In the genomic region with DNA sequence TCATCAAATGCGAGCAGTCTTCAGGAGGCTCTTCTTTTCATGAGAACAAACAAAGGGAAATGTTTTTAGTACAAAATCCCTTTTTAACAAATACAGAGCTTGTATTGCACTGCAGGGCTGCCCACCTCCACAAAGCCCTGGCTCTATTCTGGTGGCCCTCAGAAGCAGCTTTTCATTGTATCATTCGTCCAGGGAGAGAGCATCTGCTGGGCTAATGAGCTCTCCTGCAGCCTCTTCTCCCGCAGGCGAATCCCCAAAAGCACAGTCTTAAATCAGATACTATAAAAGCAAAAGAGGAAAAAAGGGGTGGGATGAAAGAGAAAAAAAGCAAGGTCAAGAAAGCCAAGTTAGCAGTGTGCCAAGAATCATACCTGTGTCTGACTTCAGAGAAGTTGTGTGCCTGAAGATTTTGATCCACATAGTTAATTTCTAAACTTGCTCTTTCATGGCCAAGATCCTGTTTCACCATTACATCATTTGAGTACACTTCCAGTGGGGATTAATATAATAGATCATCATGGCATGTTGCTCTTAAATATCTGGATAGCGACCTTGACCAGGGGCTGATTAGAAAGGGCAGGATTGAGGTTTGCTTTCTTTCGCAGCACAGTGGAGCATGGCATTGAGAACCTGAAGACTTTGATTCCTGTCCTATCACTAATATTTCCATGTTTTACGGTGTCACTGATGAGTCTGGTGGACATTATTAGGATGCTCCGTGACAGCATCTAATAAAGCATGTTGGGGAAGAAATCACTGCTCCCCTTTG, we compare ENCODE assay signal across 18 mouse cellular contexts.
A peak's percentile ranks its signal among the peaks of the same experiment; 100 is the strongest.
DNase-seq lines count a peak whose midpoint lies in the region; ATAC-seq lines count a peak whose summit lies in the region.
"Had no signal": no experiment of that assay in that cellular context is flagged by ENCODE, and none has a peak within 500 bp of the region (broad histone marks: within the 10 kb centered on the region; RNA-seq: fewer than 3 reads in every experiment).

No protein-coding gene starts in this region.

- H3K27me3 ChIP-seq in forebrain, embryonic 10.5 days (ENCODE audit: poor library complexity, severe bottlenecking), result peaks cover 27% of the 10 kb centered on the region
- peaks cover 5% of the 10 kb centered on the region; the same call in 1 of the 2 replicates for H3K27me3 ChIP-seq in forebrain, embryonic 12.5 days
- H3K27me3 ChIP-seq in forebrain, embryonic 11.5 days (ENCODE audit: control insufficient read depth, insufficient read depth, low read length), result no peaks in the 10 kb centered on the region
- no peaks in the 10 kb centered on the region for H3K27me3 ChIP-seq in midbrain, embryonic 12.5 days
- no peaks in the 10 kb centered on the region for H3K27me3 ChIP-seq in neural tube, embryonic 12.5 days (replicated peaks)
- H3K27me3 ChIP-seq: hindbrain, embryonic 12.5 days; stomach, embryonic 15.5 days had no signal

- no peaks in the 10 kb centered on the region for H3K36me3 ChIP-seq in forebrain, embryonic 10.5 days (replicated peaks)
- no peaks in the 10 kb centered on the region for H3K36me3 ChIP-seq in forebrain, embryonic 12.5 days (replicated peaks)
- H3K36me3 ChIP-seq in forebrain, embryonic 11.5 days (ENCODE audit: control insufficient read depth, insufficient read depth, low read length), result no peaks in the 10 kb centered on the region
- H3K36me3 ChIP-seq in midbrain, embryonic 12.5 days, result no peaks in the 10 kb centered on the region
- no peaks in the 10 kb centered on the region for H3K36me3 ChIP-seq in neural tube, embryonic 12.5 days
- H3K36me3 ChIP-seq: hindbrain, embryonic 12.5 days; stomach, embryonic 15.5 days had no signal

- H3K9ac ChIP-seq in forebrain, embryonic 12.5 days, result no peak overlapping the region
- H3K9ac ChIP-seq in forebrain, embryonic 11.5 days (ENCODE audit: low read length), result no peak overlapping the region
- H3K9ac ChIP-seq in midbrain, embryonic 12.5 days (replicated peaks), result no peak overlapping the region
- H3K9ac ChIP-seq in neural tube, embryonic 12.5 days, result no peak overlapping the region
- H3K9ac ChIP-seq: hindbrain, embryonic 12.5 days; lung, embryonic 14.5 days; stomach, embryonic 15.5 days had no signal

- H3K9me3 ChIP-seq in forebrain, embryonic 10.5 days, result no peaks in the 10 kb centered on the region
- no peaks in the 10 kb centered on the region for H3K9me3 ChIP-seq in forebrain, embryonic 12.5 days
- no peaks in the 10 kb centered on the region for H3K9me3 ChIP-seq in forebrain, embryonic 11.5 days (ENCODE audit: control insufficient read depth, low read length)
- no peaks in the 10 kb centered on the region for H3K9me3 ChIP-seq in midbrain, embryonic 12.5 days
- H3K9me3 ChIP-seq in neural tube, embryonic 12.5 days, result no peaks in the 10 kb centered on the region
- H3K9me3 ChIP-seq: hindbrain, embryonic 12.5 days; stomach, embryonic 15.5 days had no signal

- no peak overlapping the region for H3K4me3 ChIP-seq in forebrain, embryonic 10.5 days
- H3K4me3 ChIP-seq in forebrain, embryonic 12.5 days (replicated peaks), result no peak overlapping the region
- H3K4me3 ChIP-seq in forebrain, embryonic 11.5 days (ENCODE audit: low read depth, low read length), result no peak overlapping the region
- H3K4me3 ChIP-seq in midbrain, embryonic 12.5 days, result no peak overlapping the region
- H3K4me3 ChIP-seq in neural tube, embryonic 12.5 days, result no peak overlapping the region
- H3K4me3 ChIP-seq: hindbrain, embryonic 12.5 days; stomach, embryonic 15.5 days had no signal

- WGBS in forebrain, embryonic 10.5 days, result 49% methylated on average over 8 of the region's 8 CpGs
- WGBS in forebrain, embryonic 12.5 days, result 42% methylated on average over 8 of the region's 8 CpGs
- 43% methylated on average over 8 of the region's 8 CpGs for WGBS in forebrain, embryonic 11.5 days
- 46% methylated on average over 8 of the region's 8 CpGs for WGBS in midbrain, embryonic 12.5 days
- WGBS in neural tube, embryonic 12.5 days, result 42% methylated on average over 8 of the region's 8 CpGs

- ATAC-seq in forebrain, embryonic 12.5 days (ENCODE audit: low FRiP score), result no peak
- ATAC-seq in forebrain, embryonic 11.5 days (replicated peaks; ENCODE audit: low FRiP score), result peak; percentile 63; the same call in 1 of the 2 replicates
- peak; percentile 57; the same call in 1 of the 2 replicates for ATAC-seq in midbrain, embryonic 12.5 days (ENCODE audit: low FRiP score, low read depth)
- ATAC-seq in neural tube, embryonic 12.5 days (ENCODE audit: low FRiP score, low read depth), result 0 out of 2 replicates have a peak, but pooled peaks have one; percentile 39
- ATAC-seq: intestine, embryonic 16.5 days had no signal

- H3K27ac ChIP-seq in forebrain, embryonic 10.5 days, result no peak overlapping the region
- no peak overlapping the region for H3K27ac ChIP-seq in forebrain, embryonic 12.5 days
- no peak overlapping the region for H3K27ac ChIP-seq in forebrain, embryonic 11.5 days (ENCODE audit: low read depth, low read length)
- H3K27ac ChIP-seq in midbrain, embryonic 12.5 days (replicated peaks), result peak overlapping the region; percentile 42
- H3K27ac ChIP-seq in neural tube, embryonic 12.5 days, result no peak overlapping the region
- H3K27ac ChIP-seq: hindbrain, embryonic 12.5 days; stomach, embryonic 15.5 days had no signal

- peaks cover 16% of the 10 kb centered on the region for H3K4me1 ChIP-seq in forebrain, embryonic 10.5 days
- peaks cover 13% of the 10 kb centered on the region for H3K4me1 ChIP-seq in forebrain, embryonic 12.5 days
- no peaks in the 10 kb centered on the region; the same call in 1 of the 2 replicates for H3K4me1 ChIP-seq in forebrain, embryonic 11.5 days (replicated peaks; ENCODE audit: control insufficient read depth, insufficient read depth, low read length)
- H3K4me1 ChIP-seq in midbrain, embryonic 12.5 days, result peaks cover 8% of the 10 kb centered on the region
- peaks cover 11% of the 10 kb centered on the region; the same call in 1 of the 2 replicates for H3K4me1 ChIP-seq in neural tube, embryonic 12.5 days
- H3K4me1 ChIP-seq: stomach, embryonic 15.5 days had no signal

- H3K4me2 ChIP-seq in forebrain, embryonic 12.5 days, result no peak overlapping the region
- 0 out of 2 replicates have a peak overlapping the region, but pooled peaks have one; percentile 0 for H3K4me2 ChIP-seq in forebrain, embryonic 11.5 days (ENCODE audit: low read depth, low read length, severe bottlenecking)
- 0 out of 2 replicates have a peak overlapping the region, but pooled peaks have one; percentile 11 for H3K4me2 ChIP-seq in midbrain, embryonic 12.5 days (replicated peaks)
- no peak overlapping the region for H3K4me2 ChIP-seq in neural tube, embryonic 12.5 days (replicated peaks)
- H3K4me2 ChIP-seq: hindbrain, embryonic 12.5 days; lung, embryonic 14.5 days; stomach, embryonic 15.5 days had no signal

- DNase-seq in forebrain, embryonic 10.5 days (ENCODE audit: extremely low spot score, low spot score), result peak; percentile 16
- DNase-seq in forebrain, embryonic 11.5 days (ENCODE audit: low spot score), result no peak
- DNase-seq in left cerebral cortex, adult 8-10 months (ENCODE audit: low spot score in 2 of 2), result no peak
- no peak for DNase-seq in spleen, adult 18-20 months
- no peak for DNase-seq in left cerebral cortex, adult 11 months (ENCODE audit: low spot score)
- DNase-seq: cerebellum, adult 11-12 months; gastrocnemius, postnatal 10 days; left cerebral cortex, postnatal 4 days; lung, embryonic 14.5 days; lung, postnatal 4 days; right cerebral cortex, adult 18-20 months; thymus, adult 2 months had no signal

Comparison
In these comparisons a context has a peak if more than half of its experiments do, and no peak if none do; other contexts are left out.
1. H3K4me2 ChIP-seq: peak in forebrain, embryonic 11.5 days (single experiment) and midbrain, embryonic 12.5 days (single experiment); none in forebrain, embryonic 12.5 days (single experiment) and neural tube, embryonic 12.5 days (single experiment).